Mouse (Mus musculus) ES-E14 (cell line): ENCODE results near the gene Wnk1. TPM values are rescaled to one million over a fixed set of nuclear protein-coding genes. Genes with fewer than 3 reads are reported as not detected.

ENCODE experiments used
- DNase-seq: peaks from one replicate; pipeline ENCODE4 v3.0.0-alpha.2; 2013; ENCODE audit warnings: low read depth, low spot score
- H3K27ac ChIP-seq: 2 replicates; pipeline ENCODE4 v1.5.1; 2012; ENCODE audit warnings: low read depth, mild to moderate bottlenecking, low read length, moderate library complexity, mixed read lengths; ENCODE audit not compliant: poor library complexity, insufficient read depth, severe bottlenecking
- H3K36me3 ChIP-seq: 2 replicates; pipeline ENCODE4 v1.6.1; 2012; ENCODE audit warnings: mild to moderate bottlenecking, low read length, moderate library complexity, mixed read lengths; ENCODE audit not compliant: control insufficient read depth, poor library complexity, insufficient read depth, severe bottlenecking
- H3K4me1 ChIP-seq, 2 experiments: fragments of 150-350 bp in 1 of 2; sonication (generic) in 1 of 2; 2 replicates each; pipeline ENCODE4 v1.6.1; 2012; ENCODE audit warnings: low read length in 2 of 2, mild to moderate bottlenecking in 1 of 2, mixed read lengths in 1 of 2; ENCODE audit not compliant: control insufficient read depth in 2 of 2, insufficient read depth in 2 of 2, poor library complexity in 1 of 2
- H3K4me3 ChIP-seq, 2 experiments: fragments of 150-350 bp in 1 of 2; sonication (generic) in 1 of 2; 2 replicates each; pipeline ENCODE4 v1.5.1; 2012; ENCODE audit warnings: low read length in 2 of 2, low read depth in 1 of 2, mild to moderate bottlenecking in 1 of 2, mixed read lengths in 1 of 2; ENCODE audit not compliant: insufficient read depth in 1 of 2, poor library complexity in 1 of 2, severe bottlenecking in 1 of 2
- H3K9ac ChIP-seq: 2 replicates; pipeline ENCODE4 v1.6.1; 2012; ENCODE audit warnings: low read depth, mild to moderate bottlenecking, low read length, mixed read lengths; ENCODE audit not compliant: poor library complexity, insufficient read depth, severe bottlenecking
- H3K9me3 ChIP-seq: fragments of 150-350 bp; sonication (generic); 2 replicates; pipeline ENCODE4 v1.6.1; 2012; ENCODE audit warnings: low read depth, mild to moderate bottlenecking, low read length; ENCODE audit not compliant: control insufficient read depth, insufficient read depth
- CHD2 ChIP-seq: IDR thresholded peaks from 2 replicates; pipeline ENCODE4 v1.6.1; 2014; ENCODE audit warnings: mild to moderate bottlenecking, low read depth, low read length, inconsistent platforms
- HCFC1 ChIP-seq: IDR thresholded peaks from 2 replicates; pipeline ENCODE4 v1.6.1; 2012; ENCODE audit warnings: low read length, inconsistent platforms, borderline replicate concordance; ENCODE audit not compliant: insufficient read depth
- MAFK ChIP-seq: IDR thresholded peaks from 2 replicates; pipeline ENCODE4 v1.6.1; 2014; ENCODE audit warnings: mild to moderate bottlenecking, low read depth, low read length, inconsistent platforms; ENCODE audit not compliant: insufficient read depth
- ZC3H11A ChIP-seq: IDR thresholded peaks from 2 replicates; pipeline ENCODE4 v1.6.1; 2012; ENCODE audit warnings: low read depth, mild to moderate bottlenecking, inconsistent platforms, low read length, borderline replicate concordance
- ZNF384 ChIP-seq: IDR thresholded peaks from 2 replicates; pipeline ENCODE4 v1.6.1; 2012; ENCODE audit warnings: low read depth, low read length, inconsistent platforms
- in situ Hi-C, 2 experiments: fragments of 600-800 bp; cut with MboI; formaldehyde crosslinking; loops; one replicate each; pipeline ENCODE4 v1.15.1; 2025; ENCODE audit warnings: low sequenced_read_pairs in 2 of 2, inconsistent platforms in 1 of 2; ENCODE audit not compliant: unreplicated experiment in 2 of 2
- total RNA-seq: library from RNA; depleted of rRNA; stranded (reverse); fragments of 300-350 nt; gene quantifications from 2 replicates; pipeline ENCODE4 v1.2.3, GENCODE M21; 2012

The Wnk1 gene
- total RNA-seq, 1 experiment, result 165 TPM

- Histone ChIP-seq H3K9ac (no peak overlapping the region), H3K36me3 (no peaks in the 10 kb centered on the region), H3K27ac (no peak overlapping the region), H3K4me1 (no peaks in the 10 kb centered on the region), H3K4me3 (no peak overlapping the region), H3K9me3 (no peaks in the 10 kb centered on the region)
- TF ChIP-seq CHD2, result no peak
- no peak for TF ChIP-seq MAFK
- TF ChIP-seq ZC3H11A, result no peak
- TF ChIP-seq HCFC1, result no peak
- no peak for TF ChIP-seq ZNF384
- in situ Hi-C loops, result no loop called here
- no peak for DNase-seq
These were observed 6.9 kb upstream of the Wnk1 start for GRCm38 (mm10) chr6:120045406-120045805.

- Histone ChIP-seq H3K9me3 (no peaks in the 10 kb centered on the region), H3K9ac (no peak overlapping the region), H3K4me3 (no peak overlapping the region), H3K36me3 (no peaks in the 10 kb centered on the region), H3K4me1 (no peaks in the 10 kb centered on the region), H3K27ac (no peak overlapping the region)
- in situ Hi-C loops, result no loop called here
- DNase-seq, result no peak
- TF ChIP-seq MAFK (no peak), ZC3H11A (no peak), ZNF384 (no peak), CHD2 (no peak), HCFC1 (no peak)
These were observed 4.3 kb upstream of the Wnk1 start for GRCm38 (mm10) chr6:120042632-120043220.

DNA sequence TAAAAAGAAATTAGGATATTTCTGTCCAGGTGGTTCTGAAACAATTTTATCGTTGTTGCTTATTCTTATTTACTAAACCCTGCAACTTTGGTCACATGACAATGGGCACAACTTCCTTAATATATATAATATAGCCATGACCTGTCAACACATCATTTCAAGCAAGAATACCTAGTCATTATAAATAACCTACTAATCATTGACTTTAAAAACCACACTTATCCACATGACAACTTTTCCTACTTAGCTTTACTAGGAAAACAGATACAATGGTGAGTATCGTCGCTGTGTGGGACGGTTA lies 2.0 kb upstream of the Wnk1 start:
- Histone ChIP-seq H3K9ac (no peak overlapping the region), H3K36me3 (peaks cover 10% of the 10 kb centered on the region; the same call in 1 of the 2 replicates), H3K4me3 (no peak overlapping the region), H3K4me1 (no peaks in the 10 kb centered on the region), H3K27ac (no peak overlapping the region), H3K9me3 (no peaks in the 10 kb centered on the region)
- DNase-seq, result no peak
- in situ Hi-C loops, result no loop called here
- TF ChIP-seq HCFC1 (no peak), ZC3H11A (no peak), ZNF384 (no peak), MAFK (no peak)

GRCm38 (mm10) chr6:120039668-120040556 lies 1.4 kb upstream of the Wnk1 start:
- DNase-seq, result peak; percentile 78
- in situ Hi-C loops, result no loop called here
- Histone ChIP-seq H3K9ac (no peak overlapping the region; the same call in 1 of the 2 replicates), H3K27ac (no peak overlapping the region), H3K9me3 (no peaks in the 10 kb centered on the region), H3K4me1 (no peaks in the 10 kb centered on the region), H3K4me3 (peak overlapping the region; percentile 60 to 73), H3K36me3 (peaks cover 10% of the 10 kb centered on the region; the same call in 1 of the 2 replicates)
- TF ChIP-seq ZC3H11A, result peak; percentile 23; the same call in 1 of the 2 replicates
- no peak; the same call in 1 of the 2 replicates for TF ChIP-seq HCFC1

DNA sequence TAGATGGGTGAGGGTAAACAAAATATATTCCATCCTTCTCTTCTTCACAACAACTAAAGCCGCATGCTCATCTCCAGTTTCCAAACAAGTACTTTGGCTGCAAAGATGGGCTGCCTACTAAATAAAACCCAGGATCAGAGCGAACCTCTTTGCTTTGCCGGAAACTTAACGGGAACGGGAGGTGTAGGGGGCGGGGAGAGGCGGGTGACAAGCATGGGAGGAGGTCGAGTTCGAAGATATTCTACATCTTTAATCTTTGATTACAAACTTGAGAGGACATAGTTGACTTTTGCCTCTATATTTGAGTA lies 738 bp upstream of the Wnk1 start:
- Histone ChIP-seq H3K36me3 (peaks cover 10% of the 10 kb centered on the region; the same call in 1 of the 2 replicates), H3K4me1 (no peaks in the 10 kb centered on the region), H3K9ac (peak overlapping the region; percentile 56), H3K9me3 (no peaks in the 10 kb centered on the region), H3K4me3 (peak overlapping the region; percentile 60 to 73), H3K27ac (no peak overlapping the region; the same call in 1 of the 2 replicates)
- in situ Hi-C loops, result no loop called here
- DNase-seq, result no peak
- TF ChIP-seq MAFK (no peak), ZC3H11A (no peak), HCFC1 (no peak), ZNF384 (no peak), CHD2 (no peak)
